Mouse (Mus musculus) gastrocnemius, postnatal 10 days (tissue): ENCODE results near the gene Gfra1. TPM values are rescaled to one million over a fixed set of nuclear protein-coding genes. Genes with fewer than 3 reads are reported as not detected.

ENCODE experiments used
- DNase-seq: peaks from one replicate; pipeline ENCODE4 v3.0.0; 2021; ENCODE audit warnings: mixed read lengths
- total RNA-seq, 2 experiments: library from RNA; stranded (reverse); gene quantifications; 2 replicates each; pipeline ENCODE4 v1.2.3; 2021

The Gfra1 gene
- total RNA-seq, 2 experiments from 2014 or later = 9.5 to 10.3 TPM

GRCm38 (mm10) chr19:58391796-58392195, 63.9 kb downstream of the Gfra1 start:
- DNase-seq = no peak

GRCm38 (mm10) chr19:58389466-58389865, 66.2 kb downstream of the Gfra1 start:
- no peak for DNase-seq

GRCm38 (mm10) chr19:58388851-58389447, 66.8 kb downstream of the Gfra1 start:
- DNase-seq = no peak

- DNase-seq = no peak
Measured at GRCm38 (mm10) chr19:58383273-58383672, 72.4 kb downstream of the Gfra1 start.

- DNase-seq = no peak
Measured at GRCm38 (mm10) chr19:58382535-58382934, 73.2 kb downstream of the Gfra1 start.

GRCm38 (mm10) chr19:58377969-58378368, 77.7 kb downstream of the Gfra1 start:
- DNase-seq = no peak

GRCm38 (mm10) chr19:58376675-58377102, 79.0 kb downstream of the Gfra1 start:
- DNase-seq = no peak

- DNase-seq = no peak
Measured at GRCm38 (mm10) chr19:58374648-58375047, 81.1 kb downstream of the Gfra1 start.

- no peak for DNase-seq
Measured at GRCm38 (mm10) chr19:58374155-58374554, 81.6 kb downstream of the Gfra1 start.

GRCm38 (mm10) chr19:58368513-58368912, 87.2 kb downstream of the Gfra1 start:
- no peak for DNase-seq

- DNase-seq = no peak
Measured at GRCm38 (mm10) chr19:58364688-58365087, 91.0 kb downstream of the Gfra1 start.

GRCm38 (mm10) chr19:58360982-58361381, 94.7 kb downstream of the Gfra1 start:
- no peak for DNase-seq

- no peak for DNase-seq
Measured at GRCm38 (mm10) chr19:58358063-58358462, 97.6 kb downstream of the Gfra1 start.

- no peak for DNase-seq
Measured at GRCm38 (mm10) chr19:58353953-58354352, 101.8 kb downstream of the Gfra1 start.

GRCm38 (mm10) chr19:58353260-58353870, 102.3 kb downstream of the Gfra1 start:
- DNase-seq = no peak

- DNase-seq = no peak
Measured at GRCm38 (mm10) chr19:58349890-58350408, 105.8 kb downstream of the Gfra1 start.

- no peak for DNase-seq
Measured at GRCm38 (mm10) chr19:58345137-58345536, 110.6 kb downstream of the Gfra1 start.

GRCm38 (mm10) chr19:58341351-58341750, 114.4 kb downstream of the Gfra1 start:
- DNase-seq = no peak

GRCm38 (mm10) chr19:58340221-58340620, 115.5 kb downstream of the Gfra1 start:
- DNase-seq = no peak

- DNase-seq = no peak
Measured at GRCm38 (mm10) chr19:58336802-58337201, 118.9 kb downstream of the Gfra1 start.

- DNase-seq = no peak
Measured at GRCm38 (mm10) chr19:58335585-58336530, 119.9 kb downstream of the Gfra1 start.

GRCm38 (mm10) chr19:58329305-58329704, 126.4 kb downstream of the Gfra1 start:
- no peak for DNase-seq

- DNase-seq = no peak
Measured at GRCm38 (mm10) chr19:58328014-58328413, 127.7 kb downstream of the Gfra1 start.
